Comparison of ENCODE assay signal across 17 mouse cellular contexts in genomic region chr13:101568985-101569631, GRCm38 (mm10).
DNase-seq lines count a peak whose midpoint lies in the region; ATAC-seq and TF ChIP-seq lines count a peak whose summit lies in the region.
"Had no signal": no experiment of that assay in that cellular context is flagged by ENCODE, and none has a peak within 500 bp of the region (broad histone marks: within the 10 kb centered on the region; RNA-seq: fewer than 3 reads in every experiment).

No protein-coding gene starts in this region.

- H3K9ac ChIP-seq in liver, postnatal 0 days (replicated peaks), result no peak overlapping the region
- H3K9ac ChIP-seq: heart, embryonic 13.5 days; hindbrain, embryonic 15.5 days; limb, embryonic 15.5 days; stomach, embryonic 15.5 days had no signal

- ATAC-seq in liver, postnatal 0 days, result no peak
- ATAC-seq: lung, postnatal 0 days had no signal

- no peak overlapping the region for H3K4me3 ChIP-seq in liver, postnatal 0 days (ENCODE audit: low read depth, low read length)
- H3K4me3 ChIP-seq in kidney, adult 2 months (ENCODE audit: insufficient read depth, low read depth, low read length), result no peak overlapping the region
- H3K4me3 ChIP-seq: heart, embryonic 13.5 days; hindbrain, embryonic 15.5 days; layer of hippocampus, adult 2 months; limb, embryonic 15.5 days; stomach, embryonic 15.5 days had no signal

- no peak for TF ChIP-seq CTCF in liver, postnatal 0 days (IDR thresholded peaks at IDR 0.05; ENCODE audit: low read depth)
- no peak for TF ChIP-seq CTCF in kidney, adult 2 months (conservative IDR thresholded peaks at IDR 0.05; ENCODE audit: insufficient read depth, insufficient read length, low read depth, low read length)

- no peak overlapping the region for H3K4me2 ChIP-seq in liver, postnatal 0 days (ENCODE audit: low read depth, low read length)
- H3K4me2 ChIP-seq: heart, embryonic 13.5 days; hindbrain, embryonic 15.5 days; limb, embryonic 15.5 days; stomach, embryonic 15.5 days had no signal

- DNase-seq in liver, result peak; percentile 14
- DNase-seq in liver, postnatal 0 days, result no peak
- peak; percentile 12 for DNase-seq in CD4-positive helper T cell, adult 2 months (ENCODE audit: low read depth, low spot score)
- peak; percentile 43 for DNase-seq in embryo, embryonic 10.5 days (ENCODE audit: low spot score)
- peak; percentile 35 for DNase-seq in mesoderm, embryonic 11.5 days (ENCODE audit: low read depth, low spot score)
- no peak for DNase-seq in kidney, adult 2 months
- DNase-seq in right cerebral cortex, postnatal 10 days (ENCODE audit: low spot score in 2 of 2), result no peak
- DNase-seq: cerebellum, adult 8-10 months; gastrocnemius, postnatal 10 days; kidney, adult 9 months; thymus, postnatal 36 days had no signal

- WGBS in liver, postnatal 0 days (ENCODE audit: insufficient replicate concordance), result 77% methylated on average over 6 of the region's 6 CpGs
- 79% methylated on average over 6 of the region's 6 CpGs for WGBS in kidney, adult 2 months

- no peaks in the 10 kb centered on the region for H3K36me3 ChIP-seq in liver, postnatal 0 days (replicated peaks; ENCODE audit: insufficient read depth, low read length)
- H3K36me3 ChIP-seq in kidney, adult 2 months (ENCODE audit: control insufficient read depth, insufficient read depth, low read length), result no peaks in the 10 kb centered on the region
- H3K36me3 ChIP-seq: heart, embryonic 13.5 days; hindbrain, embryonic 15.5 days; limb, embryonic 15.5 days; stomach, embryonic 15.5 days had no signal

- TF ChIP-seq POLR2A in kidney, adult 2 months (IDR thresholded peaks at IDR 0.05; ENCODE audit: low read depth, low read length), result no peak

- no peak for TF ChIP-seq EP300 in liver, postnatal 0 days (IDR thresholded peaks at IDR 0.05; ENCODE audit: low read depth)

- H3K4me1 ChIP-seq in liver, postnatal 0 days (ENCODE audit: insufficient read depth), result peaks cover 20% of the 10 kb centered on the region
- no peaks in the 10 kb centered on the region for H3K4me1 ChIP-seq in kidney, adult 2 months (ENCODE audit: control insufficient read depth, insufficient read depth, low read length)
- H3K4me1 ChIP-seq: hindbrain, embryonic 15.5 days; limb, embryonic 15.5 days; stomach, embryonic 15.5 days had no signal

- no peaks in the 10 kb centered on the region for H3K27me3 ChIP-seq in liver, postnatal 0 days (ENCODE audit: insufficient read depth, low read length)
- no peaks in the 10 kb centered on the region for H3K27me3 ChIP-seq in kidney, adult 2 months (replicated peaks; ENCODE audit: control insufficient read depth, insufficient read depth, low read length)
- H3K27me3 ChIP-seq: heart, embryonic 13.5 days; hindbrain, embryonic 15.5 days; limb, embryonic 15.5 days; stomach, embryonic 15.5 days had no signal

- H3K27ac ChIP-seq in liver, postnatal 0 days (ENCODE audit: low read depth), result no peak overlapping the region
- H3K27ac ChIP-seq in kidney, adult 2 months (ENCODE audit: insufficient read depth, low read depth, low read length), result no peak overlapping the region
- H3K27ac ChIP-seq: heart, embryonic 13.5 days; hindbrain, embryonic 15.5 days; layer of hippocampus, adult 2 months; limb, embryonic 15.5 days; stomach, embryonic 15.5 days had no signal

- no peaks in the 10 kb centered on the region for H3K9me3 ChIP-seq in liver, postnatal 0 days (ENCODE audit: low read length)
- H3K9me3 ChIP-seq: heart, embryonic 13.5 days; hindbrain, embryonic 15.5 days; limb, embryonic 15.5 days; stomach, embryonic 15.5 days had no signal

Comparison
In these comparisons a context has a peak if more than half of its experiments do, and no peak if none do; other contexts are left out.
1. DNase-seq: peak in liver (single experiment), CD4-positive helper T cell, adult 2 months (single experiment), embryo, embryonic 10.5 days (single experiment) and mesoderm, embryonic 11.5 days (single experiment); none in liver, postnatal 0 days (single experiment), kidney, adult 2 months (single experiment) and right cerebral cortex, postnatal 10 days (0 of 2).